In genomic region chr16:57130752-57131400, GRCm38 (mm10) we compare ENCODE assay signal across 22 mouse cellular contexts. TPM values are rescaled to one million over a fixed set of nuclear protein-coding genes. Genes with fewer than 3 reads are reported as not detected.
DNase-seq lines count a peak whose midpoint lies in the region; ATAC-seq lines count a peak whose summit lies in the region.
"Had no signal": no experiment of that assay in that cellular context is flagged by ENCODE, and none has a peak within 500 bp of the region (broad histone marks: within the 10 kb centered on the region; RNA-seq: fewer than 3 reads in every experiment).

No protein-coding gene starts in this region.

- H3K9me3 ChIP-seq in forebrain, embryonic 14.5 days (replicated peaks; ENCODE audit: control insufficient read depth, low read length): no peaks in the 10 kb centered on the region
- H3K9me3 ChIP-seq: embryonic facial prominence, embryonic 15.5 days; forebrain, embryonic 13.5 days; heart, embryonic 15.5 days; limb, embryonic 13.5 days; neural tube, embryonic 12.5 days had no signal

- peaks cover 16% of the 10 kb centered on the region for H3K36me3 ChIP-seq in forebrain, embryonic 14.5 days (ENCODE audit: control insufficient read depth, insufficient read depth, low read length)

- H3K27me3 ChIP-seq in forebrain, embryonic 14.5 days (replicated peaks; ENCODE audit: control insufficient read depth, insufficient read depth, low read length): no peaks in the 10 kb centered on the region
- H3K27me3 ChIP-seq: embryonic facial prominence, embryonic 15.5 days; forebrain, embryonic 13.5 days; heart, embryonic 15.5 days; limb, embryonic 13.5 days; neural tube, embryonic 12.5 days had no signal

- intact Hi-C loops in left cerebral cortex, postnatal 4 days (cut with DNase I): no loop called here

- no peak overlapping the region for H3K4me2 ChIP-seq in forebrain, embryonic 14.5 days (ENCODE audit: low read length)
- H3K4me2 ChIP-seq: embryonic facial prominence, embryonic 15.5 days; forebrain, embryonic 13.5 days; heart, embryonic 15.5 days; limb, embryonic 13.5 days; neural tube, embryonic 12.5 days had no signal

- peak; percentile 60 to 71 for ATAC-seq in hematopoietic stem cell, adult 5-6 weeks (replicated peaks in 1 of 2; ENCODE audit: insufficient read depth in 1 of 2, low FRiP score in 2 of 2, low TSS enrichment in 1 of 2, low read depth in 1 of 2, poor library complexity in 2 of 2, severe bottlenecking in 2 of 2)
- peak; percentile 30; the same call in 1 of the 2 replicates for ATAC-seq in neutrophil, adult 5-6 weeks (ENCODE audit: extremely low read depth, insufficient number of reproducible peaks, low FRiP score, poor library complexity, severe bottlenecking)
- no peak for ATAC-seq in forebrain, embryonic 14.5 days
- ATAC-seq in activated CD4-positive, CD25-positive, alpha-beta regulatory T cell, adult 4 months: no peak
- ATAC-seq: forebrain, embryonic 13.5 days had no signal

- peaks cover 3% of the 10 kb centered on the region; the same call in 1 of the 2 replicates for H3K4me1 ChIP-seq in forebrain, embryonic 14.5 days (ENCODE audit: control insufficient read depth, insufficient read depth, low read length)

- no peak overlapping the region for H3K4me3 ChIP-seq in forebrain, embryonic 14.5 days (ENCODE audit: low read depth, low read length)
- H3K4me3 ChIP-seq: embryonic facial prominence, embryonic 15.5 days; forebrain, embryonic 13.5 days; heart, embryonic 15.5 days; limb, embryonic 13.5 days; neural tube, embryonic 12.5 days had no signal

- H3K27ac ChIP-seq in forebrain, embryonic 14.5 days (ENCODE audit: low read depth, low read length): no peak overlapping the region
- H3K27ac ChIP-seq: embryonic facial prominence, embryonic 15.5 days; forebrain, embryonic 13.5 days; heart, embryonic 15.5 days; limb, embryonic 13.5 days; neural tube, embryonic 12.5 days had no signal

- DNase-seq in 3T3-L1 (ENCODE audit: low read depth, low spot score) (peak; percentile 41), A20 (ENCODE audit: low read depth, low spot score) (peak; percentile 38)
- no peak for DNase-seq in forebrain, embryonic 14.5 days (ENCODE audit: low spot score)
- no peak for DNase-seq in left cerebral cortex, postnatal 4 days
- DNase-seq: cerebellum, adult 2 months; heart, adult 11 months; kidney, adult 11 months; kidney, postnatal 4 days; layer of hippocampus, postnatal 36 days; lung, adult 2 months; retina, postnatal 1 day; thymus, adult 2 months had no signal

- H3K9ac ChIP-seq in forebrain, embryonic 14.5 days (ENCODE audit: low read length): no peak overlapping the region
- H3K9ac ChIP-seq: embryonic facial prominence, embryonic 15.5 days; forebrain, embryonic 13.5 days; heart, embryonic 15.5 days; limb, embryonic 13.5 days; neural tube, embryonic 12.5 days had no signal

- WGBS in forebrain, embryonic 14.5 days: 86% methylated on average over 3 of the region's 3 CpGs

RNA-seq across cellular contexts. Expression of gene Tomm70a, which starts 9.4 kb away (rescaled TPM):
- 63.8 and 67.7 TPM in 2 replicates for total RNA-seq in hematopoietic stem cell, adult 5-6 weeks (2017)
- total RNA-seq in neutrophil, adult 5-6 weeks (2017): 28.1 and 36.8 TPM in 2 replicates
- polyA plus RNA-seq in forebrain, embryonic 14.5 days (2014; fragmentation: Nextera tagmentation; extraction: Ambion mirVana): 58.3 and 59.8 TPM in 2 replicates
- polyA plus RNA-seq in activated CD4-positive, CD25-positive, alpha-beta regulatory T cell, adult 4 months (2017; shearing (Covaris generic)): 10 to 100 TPM; 10.1 to 14.7 TPM
- total RNA-seq in left cerebral cortex, postnatal 4 days (2021): 100 to 1,000 TPM; 112 to 113 TPM

RNA-seq across cellular contexts. Expression of gene Nit2, which starts 36.3 kb away (rescaled TPM):
- total RNA-seq in hematopoietic stem cell, adult 5-6 weeks (2017): 31.5 and 38.8 TPM in 2 replicates
- 11.8 and 17.1 TPM in 2 replicates for total RNA-seq in neutrophil, adult 5-6 weeks (2017)
- polyA plus RNA-seq in forebrain, embryonic 14.5 days (2014; fragmentation: Nextera tagmentation; extraction: Ambion mirVana): 43.8 and 44.2 TPM in 2 replicates
- 10 to 100 TPM; 36.4 to 36.6 TPM for polyA plus RNA-seq in activated CD4-positive, CD25-positive, alpha-beta regulatory T cell, adult 4 months (2017; shearing (Covaris generic))
- 10 to 100 TPM; 22.9 to 26.6 TPM for total RNA-seq in left cerebral cortex, postnatal 4 days (2021)

RNA-seq across cellular contexts. Expression of gene Tmem45a2, which starts 59.7 kb away (rescaled TPM):
- total RNA-seq in hematopoietic stem cell, adult 5-6 weeks (2017): 0.30 and 0.88 TPM in 2 replicates
- total RNA-seq in neutrophil, adult 5-6 weeks (2017): not detected in 2 replicates
- polyA plus RNA-seq in forebrain, embryonic 14.5 days (2014; fragmentation: Nextera tagmentation; extraction: Ambion mirVana): not detected in 2 replicates
- polyA plus RNA-seq in activated CD4-positive, CD25-positive, alpha-beta regulatory T cell, adult 4 months (2017; shearing (Covaris generic)): under 1 TPM in 1 of 2 experiments, not detected in 1; 0.40 TPM
- total RNA-seq in left cerebral cortex, postnatal 4 days (2021): not detected
- total RNA-seq: adrenal gland, adult 18-20 months had no signal
- polyA plus RNA-seq: forebrain, embryonic 13.5 days; hindbrain, embryonic 11.5 days; neural tube, embryonic 12.5 days had no signal

Comparison
In these comparisons a context has a peak if more than half of its experiments do, and no peak if none do; other contexts are left out.
1. DNase-seq: peak in 3T3-L1 (single experiment) and A20 (single experiment); none in forebrain, embryonic 14.5 days (single experiment) and left cerebral cortex, postnatal 4 days (single experiment).
2. ATAC-seq: peak in hematopoietic stem cell, adult 5-6 weeks (2 of 2) and neutrophil, adult 5-6 weeks (single experiment); none in forebrain, embryonic 14.5 days (single experiment) and activated CD4-positive, CD25-positive, alpha-beta regulatory T cell, adult 4 months (single experiment).